Mouse (Mus musculus): ENCODE data around the gene Tex33.

DNA sequence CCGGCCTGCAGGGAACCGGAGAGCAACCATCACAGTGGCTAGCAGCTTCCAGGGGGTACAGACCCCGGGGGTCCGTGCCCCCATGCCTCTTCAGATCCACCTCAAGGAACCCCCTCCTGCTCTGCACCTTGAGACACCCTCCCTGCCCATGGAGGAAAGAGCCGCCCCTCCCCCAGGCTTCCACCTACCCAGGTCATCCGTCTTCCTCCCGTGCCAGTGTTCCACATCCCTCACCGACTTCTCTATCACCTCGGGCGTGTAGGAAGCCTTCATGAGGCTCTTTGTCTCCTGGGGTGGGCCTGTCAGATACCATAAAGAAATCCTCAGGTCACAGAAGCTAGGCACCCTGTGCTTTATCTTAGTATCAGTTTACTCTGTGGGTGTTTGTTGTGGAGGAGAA is 17.2 kb downstream of the Tex33 start:
- TF ChIP-seq CTCF (IDR thresholded peaks at IDR 0.05; ENCODE audit: borderline replicate concordance, insufficient read depth, low read depth, low read length) (no peak), POLR2A (IDR thresholded peaks at IDR 0.05; ENCODE audit: borderline replicate concordance, insufficient read depth, low read length) (no peak)

Data from cerebellum, adult 2 months (tissue).